27 mouse cellular contexts compared by ENCODE assay signal in the genomic region with DNA sequence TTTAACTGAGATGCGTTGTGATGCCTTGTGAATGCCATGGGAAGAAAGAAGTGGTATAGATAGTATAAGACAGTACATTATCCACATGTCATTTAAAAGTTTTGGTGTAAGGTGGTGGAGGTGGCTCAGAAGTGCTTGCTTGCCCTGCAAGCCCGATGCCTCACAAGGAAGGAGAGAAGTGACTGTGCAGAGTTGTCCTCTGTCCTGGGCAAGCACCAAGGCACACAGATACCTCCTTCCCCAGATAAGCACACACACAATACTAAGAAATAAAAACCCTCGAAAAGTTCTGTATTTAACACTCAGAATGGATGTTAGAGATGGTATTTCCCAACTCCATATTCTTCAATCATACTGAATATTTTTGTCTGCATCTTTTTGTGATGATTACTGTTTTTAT. TPM values are rescaled to one million over a fixed set of nuclear protein-coding genes. Genes with fewer than 3 reads are reported as not detected.
DNase-seq lines count a peak whose midpoint lies in the region; ATAC-seq and TF ChIP-seq lines count a peak whose summit lies in the region.
"Had no signal": no experiment of that assay in that cellular context is flagged by ENCODE, and none has a peak within 500 bp of the region (broad histone marks: within the 10 kb centered on the region; RNA-seq: fewer than 3 reads in every experiment).

No protein-coding gene starts in this region.

- H3K36me3 ChIP-seq in liver, embryonic 14.5 days (replicated peaks; ENCODE audit: control insufficient read depth, insufficient read depth, low read depth): no peaks in the 10 kb centered on the region
- H3K36me3 ChIP-seq: heart, embryonic 10.5 days; hindbrain, embryonic 12.5 days had no signal

- TF ChIP-seq CTCF in liver, embryonic 14.5 days (IDR thresholded peaks at IDR 0.05; ENCODE audit: low read depth): no peak

- H3K27ac ChIP-seq in liver, embryonic 14.5 days: no peak overlapping the region
- H3K27ac ChIP-seq: embryonic facial prominence, embryonic 13.5 days; forebrain, embryonic 13.5 days; gastrocnemius, adult 2 months; heart, embryonic 10.5 days; hindbrain, embryonic 12.5 days had no signal

- H3K27me3 ChIP-seq in liver, embryonic 14.5 days (ENCODE audit: control insufficient read depth, insufficient read depth, low read length): no peaks in the 10 kb centered on the region
- H3K27me3 ChIP-seq: embryonic facial prominence, embryonic 13.5 days; forebrain, embryonic 13.5 days; hindbrain, embryonic 12.5 days; Patski had no signal

- peak; percentile 80 for ATAC-seq in liver, embryonic 14.5 days (ENCODE audit: insufficient read depth)
- ATAC-seq in megakaryocyte-erythroid progenitor cell, adult 5-6 weeks (replicated peaks; ENCODE audit: low FRiP score, low TSS enrichment, poor library complexity, severe bottlenecking): peak; percentile 69
- ATAC-seq: activated CD4-positive, CD25-positive, alpha-beta regulatory T cell, adult 4 months; CD4-positive, CD25-positive, alpha-beta regulatory T cell, adult 4 months; forebrain, embryonic 13.5 days; forebrain, postnatal 0 days; hindbrain, embryonic 16.5 days; Patski had no signal

- 32% methylated on average over 3 of the region's 3 CpGs for WGBS in liver, embryonic 14.5 days (ENCODE audit: insufficient replicate concordance)

- H3K9ac ChIP-seq in liver, embryonic 14.5 days (replicated peaks): no peak overlapping the region; the same call in 1 of the 2 replicates
- H3K9ac ChIP-seq: embryonic facial prominence, embryonic 13.5 days; forebrain, embryonic 13.5 days; forebrain, postnatal 0 days; hindbrain, embryonic 12.5 days had no signal

- H3K4me1 ChIP-seq in liver, embryonic 14.5 days (replicated peaks; ENCODE audit: control insufficient read depth in 2 of 2, insufficient read depth in 2 of 2, low read length in 1 of 2): peaks cover 4 to 16% of the 10 kb centered on the region in 2 experiments

- H3K9me3 ChIP-seq in liver, embryonic 14.5 days (ENCODE audit: control insufficient read depth, low read length): no peaks in the 10 kb centered on the region
- H3K9me3 ChIP-seq: embryonic facial prominence, embryonic 13.5 days; forebrain, embryonic 13.5 days; G1E; heart, embryonic 10.5 days; hindbrain, embryonic 12.5 days had no signal

- no peak overlapping the region for H3K4me3 ChIP-seq in liver, embryonic 14.5 days (ENCODE audit: insufficient read depth in 1 of 2, low read depth in 2 of 2, low read length in 2 of 2)
- H3K4me3 ChIP-seq: embryonic facial prominence, embryonic 13.5 days; forebrain, embryonic 13.5 days; gastrocnemius, adult 2 months; heart, embryonic 10.5 days; hindbrain, embryonic 12.5 days had no signal

- TF ChIP-seq EP300 in liver, embryonic 14.5 days (IDR thresholded peaks at IDR 0.05; ENCODE audit: low read depth): no peak

- H3K4me2 ChIP-seq in liver, embryonic 14.5 days (ENCODE audit: low read depth): no peak overlapping the region
- H3K4me2 ChIP-seq: embryonic facial prominence, embryonic 13.5 days; forebrain, embryonic 13.5 days; hindbrain, embryonic 12.5 days had no signal

- DNase-seq in heart, adult 11 months: peak; percentile 63
- no peak for DNase-seq in heart, adult 18-20 months
- peak; percentile 27 for DNase-seq in c-Kit-positive CD71-positive TER-119-negative erythroid progenitor cells, embryonic 14.5 days (ENCODE audit: low read depth)
- peak in 1 of 3 experiments; percentile 26 for DNase-seq in liver, embryonic 14.5 days (ENCODE audit: low read depth in 3 of 3, low spot score in 3 of 3)
- DNase-seq in adrenal gland, adult (ENCODE audit: inconsistent age in 2 of 2, low spot score in 1 of 2): no peak
- DNase-seq in frontal cortex, postnatal 36 days (ENCODE audit: low spot score in 2 of 2): no peak
- DNase-seq: adrenal gland, adult 2 months; adrenal gland, postnatal 25 days; B cell, adult 2 months; cerebellum, adult 11 months; cerebellum, adult 9-10 months; cerebellum, postnatal 25 days; forebrain, postnatal 0 days; gastrocnemius, adult 2 months; gastrocnemius, postnatal 25 days; heart, postnatal 10 days; heart, postnatal 4 days had no signal

RNA-seq across cellular contexts. Expression of gene Fto, which starts 39.3 kb away (rescaled TPM):
- 10 to 100 TPM; 59.5 to 66.3 TPM for total RNA-seq in heart, adult 18-20 months (2021)
- polyA plus RNA-seq in liver, embryonic 14.5 days (2012; rRNA removed): 8.2 and 10.0 TPM in 2 replicates
- 15.6 and 16.5 TPM in 2 replicates for polyA plus RNA-seq in liver, embryonic 14.5 days (2014; fragmentation: Nextera tagmentation; extraction: Ambion mirVana)
- 52.5 and 53.8 TPM in 2 replicates for total RNA-seq in megakaryocyte-erythroid progenitor cell, adult 5-6 weeks (2014; fragmentation: Nextera tagmentation)
- 22.2 and 24.6 TPM in 2 replicates for total RNA-seq in megakaryocyte-erythroid progenitor cell, adult 5-6 weeks (2017)

RNA-seq across cellular contexts. Expression of gene Rpgrip1l, which starts 39.5 kb away (rescaled TPM):
- total RNA-seq in heart, adult 18-20 months (2021): 1 to 10 TPM; 4.6 to 6.1 TPM
- 0.80 and 1.1 TPM in 2 replicates for polyA plus RNA-seq in liver, embryonic 14.5 days (2012; rRNA removed)
- 3.3 TPM in 2 replicates for polyA plus RNA-seq in liver, embryonic 14.5 days (2014; fragmentation: Nextera tagmentation; extraction: Ambion mirVana)
- 5.1 and 5.5 TPM in 2 replicates for total RNA-seq in megakaryocyte-erythroid progenitor cell, adult 5-6 weeks (2014; fragmentation: Nextera tagmentation)
- 8.6 and 9.1 TPM in 2 replicates for total RNA-seq in megakaryocyte-erythroid progenitor cell, adult 5-6 weeks (2017)

Comparison
In these comparisons a context has a peak if more than half of its experiments do, and no peak if none do; other contexts are left out.
1. DNase-seq: peak in heart, adult 11 months (single experiment) and c-Kit-positive CD71-positive TER-119-negative erythroid progenitor cells, embryonic 14.5 days (single experiment); none in heart, adult 18-20 months (0 of 2), adrenal gland, adult (0 of 2) and frontal cortex, postnatal 36 days (0 of 2).